Mouse (Mus musculus) stomach, postnatal 0 days (tissue): ENCODE measurements around the gene Zfp945. TPM values are rescaled to one million over a fixed set of nuclear protein-coding genes. Genes with fewer than 3 reads are reported as not detected.
"Not testable (repeated sequence)": the region's sequence is repeated elsewhere in the genome, so short reads cannot be mapped to it uniquely, and the experiment has no call there.

Source experiments
- ATAC-seq: fragments of 200-750 bp; cut with Nextera tagmentation; 2 replicates; pipeline ENCODE4 v1.8.0; 2017; ENCODE audit not compliant: low FRiP score, low TSS enrichment
- DNase-seq: peaks from one replicate; pipeline ENCODE4 v3.0.0-alpha.2; 2016; ENCODE audit warnings: low spot score
- H3K27ac ChIP-seq: fragments of 300-500 bp; sonication (generic); replicated peaks from 2 replicates; pipeline ENCODE4 v1.5.1; 2014; ENCODE audit warnings: mild to moderate bottlenecking, control low read depth
- H3K27me3 ChIP-seq: fragments of 300-500 bp; sonication (generic); 2 replicates; pipeline ENCODE4 v1.6.1; 2014; ENCODE audit warnings: low read length; ENCODE audit not compliant: control insufficient read depth, insufficient read depth
- H3K36me3 ChIP-seq: fragments of 300-500 bp; sonication (generic); 2 replicates; pipeline ENCODE4 v1.6.1; 2014; ENCODE audit warnings: low read length, mixed read lengths; ENCODE audit not compliant: control insufficient read depth, insufficient read depth
- H3K4me1 ChIP-seq: fragments of 300-500 bp; sonication (generic); replicated peaks from 2 replicates; pipeline ENCODE4 v1.6.1; 2014; ENCODE audit warnings: antibody characterized with exemption; ENCODE audit not compliant: control insufficient read depth, insufficient read depth
- H3K4me2 ChIP-seq: fragments of 300-500 bp; sonication (generic); replicated peaks from 2 replicates; pipeline ENCODE4 v1.6.1; 2014; ENCODE audit warnings: low read depth, mild to moderate bottlenecking, control low read depth, moderate library complexity
- H3K4me3 ChIP-seq: fragments of 300-500 bp; sonication (generic); 2 replicates; pipeline ENCODE4 v1.5.1; 2014; ENCODE audit warnings: low read depth, low read length, control low read depth
- H3K9ac ChIP-seq: fragments of 300-500 bp; sonication (generic); 2 replicates; pipeline ENCODE4 v1.6.1; 2014; ENCODE audit warnings: mild to moderate bottlenecking, low read length, control low read depth, mixed read lengths
- H3K9me3 ChIP-seq: fragments of 300-500 bp; sonication (generic); 2 replicates; pipeline ENCODE4 v1.6.1; 2016; ENCODE audit warnings: low read length; ENCODE audit not compliant: control insufficient read depth
- CTCF ChIP-seq: IDR thresholded peaks from 2 replicates; pipeline ENCODE4 v1.5.1; 2016; ENCODE audit warnings: antibody characterized with exemption, low read depth, mild to moderate bottlenecking, moderate library complexity
- EP300 ChIP-seq: optimal IDR thresholded peaks from 2 replicates; pipeline ENCODE3; 2016; ENCODE audit warnings: antibody characterized with exemption
- WGBS: fragments of 180-500 bp; shearing (Covaris S2); extraction: QIAGEN DNeasy Blood & Tissue Kit; methylation state at CpG from one replicate; pipeline ENCODE4 v1.1.7; 2014; 5-methylcytosine and 5-hydroxymethylcytosine counted together
- polyA plus RNA-seq: library from polyadenylated mRNA; unstranded; fragments of >200 nt; fragmentation: Nextera tagmentation; extraction: Ambion mirVana; gene quantifications from 2 replicates; pipeline ENCODE4 v1.2.1, GENCODE M21; 2015

Gene Zfp945
- polyA plus RNA-seq: 9.0 and 9.9 TPM in 2 replicates

- Histone ChIP-seq H3K27me3 (no peaks in the 10 kb centered on the region), H3K4me1 (no peaks in the 10 kb centered on the region), H3K9ac (peak within 1 kb of the TSS; percentile 78), H3K9me3 (no peaks in the 10 kb centered on the region), H3K4me2 (peak within 1 kb of the TSS; percentile 59), H3K4me3 (peak within 1 kb of the TSS; percentile 79), H3K27ac (peak within 1 kb of the TSS; percentile 93), H3K36me3 (0 out of 2 replicates have a peak, but pooled peaks cover 5% of the 10 kb centered on the region)
- DNase-seq (peak; percentile 80), ATAC-seq (peak; percentile 94)
- WGBS: 1% methylated on average over 20 of the region's 20 CpGs
- TF ChIP-seq CTCF: no peak
- no peak for TF ChIP-seq EP300
These were observed at the start of gene Zfp945 for GRCm38 (mm10) chr17:22866845-22867481. Zfp945 (minus strand) TSS chr17:22867134.

GRCm38 (mm10) chr17:22888302-22888701, 21.4 kb upstream of the Zfp945 start:
- no peak for ATAC-seq
- TF ChIP-seq EP300 (no peak), CTCF (no peak)
- no peak overlapping the region for H3K4me2 ChIP-seq

GRCm38 (mm10) chr17:22884059-22884698, 17.2 kb upstream of the Zfp945 start:
- Histone ChIP-seq H3K4me2 (no peak overlapping the region), H3K4me1 (no peaks in the 10 kb centered on the region), H3K27ac (no peak overlapping the region), H3K27me3 (no peaks in the 10 kb centered on the region), H3K9me3 (no peaks in the 10 kb centered on the region), H3K4me3 (no peak overlapping the region), H3K9ac (no peak overlapping the region), H3K36me3 (no peaks in the 10 kb centered on the region)
- DNase-seq (no peak), ATAC-seq (no peak)
- 56% methylated on average over 10 of the region's 10 CpGs for WGBS
- TF ChIP-seq EP300 (no peak), CTCF (no peak)

More at GRCm38 (mm10) chr17:22888302-22888701, 21.4 kb upstream of the Zfp945 start:
- Histone ChIP-seq H3K27me3 (no peaks in the 10 kb centered on the region), H3K36me3 (no peaks in the 10 kb centered on the region), H3K9me3 (no peaks in the 10 kb centered on the region), H3K27ac (no peak overlapping the region), H3K4me3 (no peak overlapping the region), H3K9ac (no peak overlapping the region), H3K4me1 (no peaks in the 10 kb centered on the region)
- DNase-seq: no peak
- WGBS: 81% methylated on average over 3 of the region's 3 CpGs

- Histone ChIP-seq H3K27ac (no peak overlapping the region), H3K4me3 (no peak overlapping the region), H3K9me3 (no peaks in the 10 kb centered on the region), H3K36me3 (no peaks in the 10 kb centered on the region), H3K4me1 (no peaks in the 10 kb centered on the region), H3K27me3 (no peaks in the 10 kb centered on the region), H3K4me2 (no peak overlapping the region), H3K9ac (no peak overlapping the region)
- no peak for TF ChIP-seq CTCF
- no peak for TF ChIP-seq EP300
- no peak for DNase-seq
- 96% methylated on average over 10 of the region's 11 CpGs for WGBS
- ATAC-seq: no peak
These were observed 10.7 kb upstream of the Zfp945 start for GRCm38 (mm10) chr17:22877427-22878307.

- Histone ChIP-seq H3K9me3 (no peaks in the 10 kb centered on the region), H3K9ac (no peak overlapping the region), H3K27me3 (no peaks in the 10 kb centered on the region), H3K4me2 (no peak overlapping the region), H3K36me3 (no peaks in the 10 kb centered on the region), H3K4me3 (no peak overlapping the region), H3K27ac (no peak overlapping the region), H3K4me1 (no peaks in the 10 kb centered on the region)
- TF ChIP-seq EP300 (no peak), CTCF (no peak)
- ATAC-seq: no peak
- 93% methylated on average over 20 of the region's 20 CpGs for WGBS
- DNase-seq: peak; percentile 11
These were observed 9.4 kb upstream of the Zfp945 start for GRCm38 (mm10) chr17:22876316-22876715.

- WGBS: 88% methylated on average over 4 of the region's 4 CpGs
- not testable (repeated sequence) for DNase-seq, H3K9ac ChIP-seq, ATAC-seq, H3K9me3 ChIP-seq, H3K4me2 ChIP-seq, H3K36me3 ChIP-seq, H3K4me3 ChIP-seq, H3K4me1 ChIP-seq, H3K27ac ChIP-seq, H3K27me3 ChIP-seq
These were observed 8.6 kb upstream of the Zfp945 start for GRCm38 (mm10) chr17:22875549-22875948.
